Mouse (Mus musculus): ENCODE data around the gene Usp36.
"Not testable (repeated sequence)": the region's sequence is repeated elsewhere in the genome, so short reads cannot be mapped to it uniquely, and the experiment has no call there.

The Usp36 gene

DNA sequence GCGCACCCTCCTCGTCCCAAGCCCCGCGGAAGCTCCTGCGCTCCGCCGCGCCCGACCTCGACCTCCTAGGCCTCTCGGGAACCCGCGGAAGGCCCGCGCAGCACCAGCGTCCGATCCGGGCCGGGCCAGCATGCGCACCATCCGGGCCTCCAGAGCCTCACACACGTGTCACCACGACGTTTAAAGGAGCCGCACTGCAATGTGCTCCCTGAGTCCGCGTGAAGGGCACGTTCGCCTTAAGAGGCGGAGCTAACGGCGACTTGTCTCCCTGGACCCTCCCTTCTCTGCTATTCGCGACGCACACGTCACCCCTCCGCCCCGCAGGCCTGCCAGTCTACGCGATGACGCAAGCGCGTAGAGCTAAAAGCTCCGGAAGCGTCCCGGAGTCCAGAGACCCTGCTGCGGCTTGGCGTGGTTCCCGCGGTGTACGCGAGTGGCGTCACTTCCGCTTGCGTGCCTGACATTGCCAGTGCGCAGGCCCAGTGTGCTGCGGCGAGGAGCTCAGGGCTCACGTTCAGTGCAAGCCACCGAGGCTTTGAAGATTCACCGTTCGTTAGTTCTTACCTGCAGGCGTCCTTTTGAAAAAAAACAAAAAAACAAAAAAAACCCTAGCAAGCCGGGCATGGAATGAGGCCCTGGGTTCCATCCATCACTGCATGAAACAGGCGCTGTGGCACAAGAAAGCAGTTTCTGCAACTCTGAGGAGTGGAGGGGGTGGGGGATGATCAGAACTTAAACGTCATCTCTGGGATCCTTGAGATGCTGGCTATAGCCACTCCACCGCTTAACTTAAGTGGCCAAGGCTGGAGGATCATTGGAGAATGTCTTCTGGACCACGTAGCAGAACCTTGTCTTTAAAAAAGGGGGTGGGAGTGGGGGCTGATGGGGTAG, at the start of gene Usp36:
Gene Usp36 (minus strand): TSS at position 246 of the 891 bp plus-strand sequence.
- peak; percentile 100 for DNase-seq (ENCODE audit: low spot score)

DNA sequence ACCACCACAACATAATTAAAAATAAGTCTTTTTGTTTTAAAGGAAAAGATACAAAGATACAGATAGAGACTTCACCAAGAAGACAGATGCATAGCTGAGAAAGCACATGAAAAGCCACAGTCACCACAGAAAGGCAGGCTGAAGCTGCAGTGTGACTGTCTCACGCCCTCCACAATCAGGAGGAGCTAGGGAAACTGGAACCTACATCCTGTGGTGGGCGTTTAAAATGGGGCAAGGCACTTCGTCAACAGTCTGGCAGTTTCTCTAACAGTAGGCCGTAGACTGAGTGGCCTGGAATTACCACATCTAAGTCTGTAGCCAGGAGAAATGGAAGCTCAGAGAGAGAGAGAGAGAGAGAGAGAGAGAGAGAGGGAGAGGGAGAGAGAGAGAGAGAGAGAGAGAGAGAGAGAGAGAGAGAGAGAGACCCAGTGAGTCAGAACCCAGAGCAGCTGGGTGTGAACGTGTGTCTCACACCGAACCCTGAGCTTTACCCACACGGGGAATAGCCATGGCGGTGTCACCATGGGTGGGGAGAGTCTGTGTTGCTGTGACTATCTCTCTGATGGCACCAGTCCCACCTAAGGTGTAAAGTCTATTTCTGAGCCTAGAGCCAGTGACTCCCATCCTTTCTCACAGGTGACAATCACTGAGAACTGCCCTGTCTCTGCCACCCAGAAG, 47.6 kb upstream of the Usp36 start:
- no peak for DNase-seq (ENCODE audit: low spot score)

DNA sequence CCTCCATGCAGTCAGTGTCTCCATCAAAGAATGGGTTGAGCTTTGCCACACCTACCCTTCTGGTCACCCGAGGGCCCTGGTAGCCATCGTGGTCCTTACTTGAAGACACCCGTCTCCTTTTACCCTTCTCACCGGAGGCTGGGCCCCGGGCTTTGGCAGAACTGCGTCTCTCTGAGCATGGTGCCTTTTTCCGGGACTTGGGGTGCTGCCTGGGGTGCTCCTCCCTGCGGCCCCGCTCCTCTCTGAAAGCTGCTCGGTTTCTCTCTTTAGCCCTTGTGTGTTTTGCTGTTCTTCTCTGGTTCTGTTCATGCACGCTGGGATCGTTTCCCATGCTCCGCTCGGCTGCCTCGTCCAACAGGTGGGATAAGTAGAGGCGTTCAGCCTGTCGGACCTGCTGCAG, 43.4 kb upstream of the Usp36 start:
- no peak for DNase-seq (ENCODE audit: low spot score)

DNA sequence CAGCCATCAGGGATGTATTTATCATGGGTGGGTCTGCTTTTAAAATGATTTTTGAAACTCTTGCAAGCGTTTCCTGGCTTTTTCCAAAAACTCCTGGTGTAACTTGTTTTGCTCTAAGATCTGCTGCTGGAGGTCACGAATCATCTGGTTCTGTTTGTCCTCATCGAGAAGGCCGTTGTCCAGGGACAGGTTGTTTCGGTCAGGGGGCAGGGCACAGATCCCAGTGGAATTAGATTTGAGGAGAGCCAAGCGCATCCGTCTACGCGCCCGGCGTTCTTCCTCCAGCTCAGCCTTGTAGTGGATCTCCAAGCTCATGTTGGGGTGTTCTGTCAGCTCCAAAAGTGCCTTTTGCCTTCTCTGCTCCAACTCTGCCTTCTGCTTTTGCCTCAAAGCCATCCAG, 42.3 kb upstream of the Usp36 start:
- DNase-seq (ENCODE audit: low spot score) = no peak

DNA sequence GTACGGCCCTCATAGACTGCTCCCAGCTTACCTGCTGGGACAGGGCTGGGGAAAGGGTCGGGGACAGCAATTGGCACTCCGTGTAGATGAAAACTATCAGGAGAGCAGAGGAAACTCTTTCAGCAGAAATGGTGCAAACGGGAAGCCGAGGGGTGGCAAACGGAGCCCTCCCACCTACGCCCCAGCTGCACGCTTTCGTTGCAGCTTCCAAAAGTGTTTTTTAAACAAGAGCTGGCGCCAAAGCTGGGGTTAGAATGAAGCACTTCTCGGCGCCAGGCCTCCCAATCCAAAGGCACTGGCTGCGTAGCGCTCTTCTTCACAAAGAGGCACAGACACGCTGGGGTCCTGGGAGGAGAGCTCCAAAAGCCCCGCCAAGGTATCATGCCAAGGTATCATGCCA, 40.7 kb upstream of the Usp36 start:
- no peak for DNase-seq (ENCODE audit: low spot score)

DNA sequence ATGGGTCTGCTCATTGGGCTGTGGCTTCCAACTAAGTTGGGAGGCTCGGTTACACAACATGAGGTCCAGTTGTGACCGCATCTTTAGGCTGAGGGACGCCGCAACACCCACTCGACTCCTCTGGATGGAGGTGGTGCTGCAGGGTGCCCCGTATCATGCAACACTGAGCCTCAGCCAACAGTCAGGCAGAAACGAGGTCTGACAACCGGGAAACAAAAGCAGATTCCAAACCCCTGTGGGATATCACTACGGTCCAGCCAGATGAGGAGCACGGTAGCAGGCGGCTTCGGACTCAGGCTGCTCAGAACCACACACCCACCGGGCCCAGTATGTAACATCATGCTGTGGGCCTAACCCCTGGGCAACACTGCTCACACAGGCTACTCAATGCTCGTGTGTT, 40.3 kb upstream of the Usp36 start:
- no peak for DNase-seq (ENCODE audit: low spot score)

DNA sequence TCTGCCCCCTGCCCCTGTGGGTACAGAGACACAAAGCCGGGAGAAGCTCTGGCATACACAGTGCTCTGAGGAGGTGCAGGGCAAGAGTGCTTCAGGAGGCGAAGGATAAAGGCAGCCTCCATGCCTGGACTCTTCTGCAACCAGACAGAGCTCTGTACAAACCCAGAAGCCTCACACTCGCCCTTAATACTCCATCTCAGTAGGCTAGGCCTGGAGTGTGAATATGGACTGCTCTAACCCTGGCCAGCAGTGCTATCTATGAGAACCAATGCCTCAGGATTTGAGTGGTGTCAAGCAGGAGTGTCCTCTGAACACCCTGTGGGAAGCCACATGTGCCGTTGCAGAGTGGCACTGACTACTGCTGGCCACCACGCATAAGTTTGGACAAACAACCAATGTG, 38.9 kb upstream of the Usp36 start:
- no peak for DNase-seq (ENCODE audit: low spot score)

DNA sequence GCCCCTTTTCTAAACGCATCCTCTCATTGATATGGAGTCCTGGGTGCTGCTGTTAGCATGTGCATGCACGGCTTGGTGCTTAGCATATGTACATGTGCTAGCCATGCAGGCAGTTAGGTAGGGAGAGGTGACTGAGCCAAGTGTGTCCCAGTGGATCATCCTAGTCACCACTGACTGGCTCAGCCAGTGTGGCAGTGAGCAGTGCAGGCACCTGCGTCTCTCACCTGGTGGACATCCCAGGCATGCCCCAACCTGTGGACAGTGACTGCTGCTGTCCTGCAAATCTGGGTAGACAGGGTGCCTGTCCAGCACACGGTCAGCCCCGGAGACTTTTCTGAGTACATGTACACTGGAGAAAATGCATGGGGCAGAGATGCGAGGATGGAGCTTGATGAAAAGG, 38.5 kb upstream of the Usp36 start:
- DNase-seq (ENCODE audit: low spot score) = no peak

DNA sequence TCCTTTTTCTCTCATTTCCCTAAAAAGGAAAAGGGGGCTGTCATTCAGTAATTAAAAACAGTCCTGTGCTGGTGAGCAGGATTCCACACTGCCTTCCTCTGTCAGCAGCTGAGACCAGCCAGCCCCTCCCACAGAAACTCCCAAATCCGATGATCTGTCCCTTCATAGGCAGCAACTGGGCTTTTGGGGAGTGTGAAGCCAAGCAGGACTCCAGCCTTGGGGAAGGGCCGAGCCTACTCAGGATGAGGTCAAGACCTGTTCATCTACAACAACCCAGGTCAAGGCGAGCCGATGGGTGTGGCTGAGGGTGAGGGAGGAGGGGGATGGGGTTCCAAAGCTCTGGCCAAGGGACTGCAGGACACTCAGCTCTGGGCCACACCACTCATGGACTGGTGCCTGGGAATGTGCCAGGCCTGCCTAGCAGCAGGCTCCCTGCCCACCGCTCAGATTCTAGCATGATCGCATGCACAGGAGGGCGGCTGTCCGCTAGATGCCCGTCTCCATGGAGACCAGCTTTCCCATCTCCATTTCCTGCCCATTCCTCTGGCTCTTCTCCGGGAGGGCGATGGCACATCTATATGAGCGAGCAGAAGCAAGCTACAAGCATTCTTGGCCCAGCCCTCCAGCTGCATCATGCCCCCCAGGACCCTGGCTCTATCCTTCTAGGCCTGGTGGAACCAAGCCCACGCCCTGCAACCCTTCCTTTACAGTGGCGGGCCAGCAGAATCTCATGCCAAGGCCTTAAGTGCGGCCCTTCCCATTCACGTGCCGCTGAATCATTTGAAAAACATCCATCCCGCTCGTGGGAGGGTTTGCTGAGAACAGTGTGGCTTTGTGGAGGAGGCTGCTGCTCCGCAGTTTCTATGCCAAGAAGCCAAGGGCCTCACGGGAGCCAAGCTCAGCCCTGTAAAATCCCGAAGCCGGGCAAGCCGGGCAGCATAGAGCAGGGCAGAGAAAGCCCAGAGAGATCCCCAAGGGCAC, 37.2 kb upstream of the Usp36 start:
- peak; percentile 60 for DNase-seq (ENCODE audit: low spot score)

DNA sequence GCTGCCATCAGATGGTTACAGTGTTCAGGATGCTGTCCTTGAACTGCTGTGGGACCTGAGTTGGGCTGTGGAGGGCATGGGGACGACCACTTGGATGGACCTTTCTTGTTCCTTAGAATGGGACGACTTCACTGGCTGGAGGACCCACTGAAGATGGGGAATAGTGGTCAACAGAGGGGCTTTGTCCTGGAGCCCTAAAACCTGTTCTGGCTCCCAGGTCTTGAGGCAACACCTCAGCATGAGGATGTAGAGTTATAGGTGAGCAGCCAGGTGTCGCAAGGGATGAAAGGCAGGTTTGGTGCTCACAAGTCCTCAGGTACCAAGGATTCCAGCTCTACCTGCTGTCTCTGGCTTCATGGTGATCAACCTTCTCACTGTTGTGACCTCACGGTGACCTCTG, 36.4 kb upstream of the Usp36 start:
- DNase-seq (ENCODE audit: low spot score) = no peak

DNA sequence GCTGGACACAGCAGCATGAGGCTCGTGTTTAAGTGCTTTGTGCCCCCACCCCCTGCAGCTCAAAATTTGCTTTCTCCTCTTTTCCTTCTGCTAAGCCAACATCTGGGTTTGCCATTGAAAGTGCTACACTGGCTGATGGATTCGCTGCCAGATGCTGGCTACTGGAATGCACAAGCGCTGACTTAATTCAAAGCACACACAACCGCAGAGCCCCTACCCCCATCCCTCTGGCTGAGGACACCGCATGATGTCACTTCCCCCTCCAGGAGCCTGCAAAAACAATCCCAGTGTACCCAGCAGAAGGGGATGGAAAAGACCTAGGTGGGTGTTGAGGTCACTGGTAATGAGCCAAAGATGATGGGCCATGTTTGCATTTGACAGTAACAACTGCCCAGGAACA, 34.5 kb upstream of the Usp36 start:
- peak; percentile 70 for DNase-seq (ENCODE audit: low spot score)

DNA sequence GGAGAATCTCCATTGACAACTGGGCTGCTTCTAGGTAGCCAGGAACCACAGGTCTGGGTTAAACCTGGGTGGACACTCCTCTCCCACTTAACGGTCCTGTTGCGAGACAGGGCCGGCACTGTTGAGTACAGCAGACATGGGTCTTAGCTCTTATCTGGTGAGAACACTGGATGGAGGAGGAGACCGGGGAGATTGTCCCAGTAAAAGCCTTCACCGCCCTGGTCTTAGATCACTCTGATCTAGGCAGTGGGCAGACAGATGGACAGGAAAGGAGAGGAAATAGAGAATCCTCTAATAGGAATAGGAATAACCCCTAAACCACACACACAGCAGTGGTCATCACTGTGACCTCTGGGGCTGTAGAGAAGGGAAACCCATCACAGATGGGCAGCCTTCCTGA, 33.9 kb upstream of the Usp36 start:
- no peak for DNase-seq (ENCODE audit: low spot score)

DNA sequence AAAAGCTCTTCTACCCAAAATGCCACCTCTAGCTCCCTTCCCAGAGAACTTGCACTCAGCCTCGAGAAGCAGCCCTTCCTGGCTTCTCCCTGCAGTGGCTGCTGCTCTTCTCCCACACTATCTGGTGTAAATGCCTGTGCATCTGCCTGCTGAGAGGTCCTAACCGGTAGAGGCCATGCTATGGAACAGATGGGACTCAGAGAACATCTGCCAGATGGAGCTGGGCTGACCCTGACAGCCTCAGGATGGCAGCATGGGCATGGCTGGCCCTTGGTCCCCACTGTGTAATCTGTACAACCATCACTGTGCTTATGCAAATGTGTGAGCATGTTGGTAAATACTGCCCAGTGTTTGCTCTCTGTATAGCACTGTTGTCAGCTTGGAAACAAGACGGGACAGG, 32.6 kb upstream of the Usp36 start:
- DNase-seq (ENCODE audit: low spot score) = no peak

DNA sequence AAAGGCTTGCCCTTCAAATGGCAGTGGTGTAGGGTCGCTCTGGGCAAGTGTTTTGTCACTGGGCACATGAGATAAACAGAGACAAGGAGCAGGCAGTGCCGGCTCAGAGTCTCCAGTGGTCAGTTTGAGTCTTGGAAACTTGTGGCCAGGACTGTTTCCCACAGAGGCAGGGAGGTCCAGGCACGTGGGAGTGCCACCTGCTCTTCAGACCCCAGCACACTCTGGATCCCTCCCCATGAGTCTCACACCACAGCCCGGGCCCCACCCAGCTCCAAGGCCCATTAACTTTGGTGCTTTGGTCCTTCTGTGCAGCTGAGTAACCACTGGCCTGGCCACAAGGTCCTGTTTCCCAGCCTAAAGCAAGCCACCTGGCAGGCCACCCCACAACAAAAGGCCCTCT, 31.9 kb upstream of the Usp36 start:
- no peak for DNase-seq (ENCODE audit: low spot score)

DNA sequence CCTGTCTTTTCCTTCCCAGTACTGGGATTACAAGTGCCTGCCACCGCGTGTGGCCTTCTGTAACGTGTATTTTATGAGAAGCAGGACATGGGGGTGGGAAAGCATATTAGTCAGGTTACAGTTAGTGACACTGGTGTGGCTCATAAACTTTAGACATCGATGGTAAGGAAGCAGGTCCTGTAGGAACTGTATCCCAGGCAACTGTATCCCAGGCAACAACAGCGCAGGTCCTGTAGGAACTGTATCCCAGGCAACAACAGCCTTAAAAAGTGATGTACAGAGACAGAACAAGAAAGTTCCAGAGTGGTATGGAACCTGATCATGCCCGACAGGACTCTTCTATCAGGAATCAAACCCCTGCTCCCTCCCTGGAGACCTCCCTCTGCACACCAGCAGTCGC, 31.5 kb upstream of the Usp36 start:
- no peak for DNase-seq (ENCODE audit: low spot score)

DNA sequence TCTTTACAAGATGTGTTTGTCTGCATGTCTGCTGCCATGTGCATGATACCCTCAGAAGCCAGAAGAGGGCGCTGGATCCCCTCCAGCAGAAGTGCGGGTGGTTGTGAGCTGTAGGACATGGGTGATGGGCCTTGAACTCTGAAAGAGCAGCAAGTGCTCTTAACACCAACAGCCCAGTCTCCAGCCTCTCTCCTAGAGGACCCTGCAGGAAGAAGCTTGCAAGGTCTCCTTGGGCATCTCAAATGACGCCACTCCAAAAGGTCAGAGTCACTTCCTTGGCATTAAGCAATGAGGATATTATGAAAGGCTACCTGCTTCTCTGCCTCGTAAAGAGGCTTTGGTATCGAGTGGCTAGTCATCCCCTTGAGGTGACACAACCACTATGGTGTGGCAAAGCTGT, 28.6 kb upstream of the Usp36 start:
- DNase-seq (ENCODE audit: low spot score) = peak; percentile 58

DNA sequence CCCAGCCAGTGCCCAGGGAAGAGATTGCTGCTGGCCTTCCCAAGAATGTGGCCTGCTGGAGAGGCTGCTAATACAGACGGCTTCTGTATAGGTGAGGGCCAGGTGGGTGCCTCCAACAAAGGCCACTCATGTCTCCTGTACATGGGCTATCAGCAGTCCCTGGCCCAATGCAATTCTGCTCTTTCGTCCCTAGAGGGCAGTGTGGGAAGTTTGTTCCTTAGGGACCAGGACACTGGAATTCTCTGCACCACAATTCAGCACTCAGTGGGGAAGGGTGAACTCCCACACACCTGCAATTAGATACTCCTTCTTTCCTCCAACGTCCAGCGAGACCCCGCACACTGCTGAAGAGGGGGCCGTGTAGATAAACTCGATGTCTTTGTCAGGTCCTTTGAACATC, 27.1 kb upstream of the Usp36 start:
- peak; percentile 91 for DNase-seq (ENCODE audit: low spot score)

DNA sequence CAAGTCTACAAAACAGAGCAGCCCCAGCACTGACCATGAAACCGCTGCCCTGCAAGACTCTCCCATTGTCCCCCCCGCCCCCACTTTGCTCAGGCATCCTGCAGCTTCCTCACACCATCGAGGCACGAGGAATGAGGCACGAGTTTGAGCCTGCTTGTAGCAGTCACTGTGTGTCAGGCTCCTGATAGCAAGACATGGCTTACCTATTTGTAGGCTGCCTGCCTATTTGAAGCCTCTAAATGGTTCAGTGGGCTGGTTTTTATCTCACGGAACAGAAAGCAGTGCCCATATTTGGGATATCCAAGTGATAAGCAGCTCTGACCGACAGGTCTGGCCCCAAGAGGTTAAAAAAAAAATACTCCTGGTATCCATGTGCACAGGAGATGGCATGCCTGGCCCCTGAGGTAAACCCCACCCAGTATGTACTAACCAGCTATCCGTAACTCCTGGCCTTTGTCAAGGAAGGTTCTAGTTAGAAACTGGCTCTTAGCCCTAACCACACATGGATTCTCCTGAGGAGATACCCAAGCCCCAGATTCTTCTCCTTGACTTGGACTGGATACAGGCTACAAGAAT, 26.3 kb upstream of the Usp36 start:
- DNase-seq (ENCODE audit: low spot score) = no peak

DNA sequence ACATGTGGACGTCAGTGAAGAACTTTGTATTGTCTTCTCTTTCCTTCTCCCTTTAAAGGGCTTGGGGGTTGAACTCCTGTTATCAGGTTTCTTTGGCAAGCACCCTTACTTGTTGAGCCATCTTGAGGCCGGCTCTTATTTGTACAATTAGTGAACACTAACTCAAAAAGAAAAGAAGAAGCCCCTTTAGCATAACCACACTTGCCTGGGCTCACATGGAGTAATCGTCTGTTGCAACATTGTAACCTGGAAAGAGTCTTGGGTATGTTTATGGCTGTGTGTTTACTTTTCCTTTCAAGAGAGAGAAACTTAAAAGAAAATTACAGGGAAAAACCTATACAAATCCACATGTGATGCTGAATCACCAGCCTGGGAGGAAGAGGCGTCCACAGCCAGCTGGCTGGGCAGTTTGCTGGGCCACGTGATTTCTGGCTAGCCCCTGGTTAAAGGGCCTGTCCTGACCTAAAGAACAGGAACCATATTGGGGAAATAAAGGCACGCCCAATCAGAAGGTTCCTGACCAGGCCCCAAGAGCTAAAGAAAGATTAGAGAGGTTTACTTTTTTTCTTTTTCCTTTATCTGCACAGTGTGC, 22.2 kb upstream of the Usp36 start:
- no peak for DNase-seq (ENCODE audit: low spot score)

DNA sequence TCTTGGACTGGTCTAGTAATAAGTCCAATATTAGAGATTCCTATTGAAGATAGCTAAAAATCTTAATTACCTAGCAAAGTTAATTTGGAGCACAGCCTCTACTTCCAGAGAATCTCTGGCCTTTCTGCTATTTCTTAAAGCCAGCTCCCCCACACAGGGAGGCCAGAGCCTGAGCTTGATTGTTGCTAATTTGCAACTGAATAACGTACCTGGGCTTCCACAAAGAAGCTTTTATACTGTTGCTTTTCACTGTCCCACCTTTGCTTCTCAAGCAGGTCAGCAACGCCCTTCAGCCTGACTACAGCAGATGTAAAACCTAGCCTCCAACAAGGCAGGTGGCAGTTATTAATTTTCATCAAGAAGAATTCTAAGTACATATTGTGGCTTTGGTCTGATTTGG, 17.9 kb upstream of the Usp36 start:
- not testable (repeated sequence) for DNase-seq (ENCODE audit: low spot score)

DNA sequence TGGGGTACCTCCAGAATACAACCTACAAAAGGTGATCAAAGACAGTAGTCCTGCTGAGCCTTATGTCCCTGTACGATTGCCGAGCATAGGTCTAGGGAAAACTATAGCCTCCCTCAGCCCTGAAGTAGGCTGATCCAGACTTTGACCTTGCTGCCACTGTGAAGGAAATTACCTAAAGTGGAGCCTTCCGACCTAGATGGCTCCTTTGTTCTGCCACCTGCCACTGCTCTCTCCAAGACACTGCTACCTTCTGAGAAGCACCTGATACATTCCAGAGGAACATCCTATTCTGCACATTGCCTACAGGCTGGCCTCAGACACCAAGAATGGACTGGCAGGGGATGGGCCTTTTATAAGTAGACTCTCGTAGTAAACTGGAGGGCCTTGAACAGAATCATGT, 13.9 kb upstream of the Usp36 start:
- DNase-seq (ENCODE audit: low spot score) = not testable (repeated sequence)

DNA sequence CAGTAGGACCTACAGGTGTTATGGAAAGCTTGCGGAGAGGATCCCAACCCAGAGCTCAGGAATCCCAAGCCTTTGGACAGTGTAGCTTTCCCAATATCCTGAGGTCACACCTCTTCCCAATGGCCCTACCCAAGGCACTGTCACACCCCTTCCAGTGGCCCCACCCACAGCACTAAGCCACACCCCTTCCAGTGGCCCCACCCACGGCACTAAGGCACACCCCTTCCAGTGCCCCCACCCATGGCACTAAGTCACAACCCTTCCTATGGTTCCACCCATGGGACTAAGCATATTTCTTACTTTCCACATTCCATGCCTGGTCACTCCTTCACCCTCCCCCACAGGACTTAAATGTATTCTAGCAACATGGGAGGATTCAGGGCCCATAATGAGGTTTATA, 8.8 kb upstream of the Usp36 start:
- no peak for DNase-seq (ENCODE audit: low spot score)
